Mouse (Mus musculus): ENCODE data around the gene Arhgap31. TPM values are rescaled to one million over a fixed set of nuclear protein-coding genes. Genes with fewer than 3 reads are reported as not detected.

The Arhgap31 gene
- polyA plus RNA-seq (2015; fragmentation: Illumina TruSeq; extraction: RNeasy Lipid Tissue Mini Kit (QIAGEN cat#74804); ENCODE audit: low read depth, low replicate concordance), result 10.4 TPM

DNA sequence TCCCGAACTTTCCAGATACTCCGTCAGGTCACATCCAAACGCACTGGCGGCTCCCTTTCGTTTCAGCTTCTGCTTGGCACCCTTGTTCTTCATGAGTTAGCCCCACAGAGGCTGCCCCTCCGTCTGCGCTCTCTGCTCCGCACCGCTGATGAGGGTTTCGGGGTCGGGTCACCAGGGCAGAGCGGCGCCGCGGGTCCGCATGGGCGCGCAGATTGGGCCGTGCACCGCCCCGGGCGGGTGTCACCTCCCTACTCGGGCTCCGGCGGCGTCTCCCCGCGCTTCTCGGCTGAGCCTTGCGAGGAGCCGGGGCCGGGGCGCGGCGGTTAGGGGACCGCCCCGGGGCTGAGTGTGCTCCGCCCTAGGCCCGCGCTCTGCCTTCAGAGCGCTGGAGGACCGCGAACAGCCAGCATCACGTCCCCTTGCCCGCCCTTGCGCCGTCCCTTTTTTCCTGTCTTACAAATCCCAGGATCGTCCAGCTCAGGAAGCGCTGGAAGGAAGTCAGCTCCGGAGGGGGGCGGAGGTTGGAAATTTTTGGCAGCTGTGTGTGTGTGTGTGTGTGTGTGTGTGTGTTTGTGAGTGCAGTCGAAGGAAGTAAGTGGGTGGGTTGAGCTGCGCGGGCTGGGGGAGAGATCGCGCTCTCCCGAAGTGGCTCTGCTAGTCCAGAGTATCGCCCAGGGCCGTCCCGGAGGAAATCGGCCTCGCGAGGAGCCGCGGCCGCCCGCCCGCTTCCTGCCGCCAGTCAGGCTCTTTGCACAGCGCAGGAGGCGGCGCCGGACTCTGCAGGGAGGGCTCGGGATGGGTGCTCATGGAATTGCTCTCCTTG lies at the start of gene Arhgap31:
Arhgap31 (minus strand) TSS at position 694 of the 823 bp plus-strand sequence.

DNA sequence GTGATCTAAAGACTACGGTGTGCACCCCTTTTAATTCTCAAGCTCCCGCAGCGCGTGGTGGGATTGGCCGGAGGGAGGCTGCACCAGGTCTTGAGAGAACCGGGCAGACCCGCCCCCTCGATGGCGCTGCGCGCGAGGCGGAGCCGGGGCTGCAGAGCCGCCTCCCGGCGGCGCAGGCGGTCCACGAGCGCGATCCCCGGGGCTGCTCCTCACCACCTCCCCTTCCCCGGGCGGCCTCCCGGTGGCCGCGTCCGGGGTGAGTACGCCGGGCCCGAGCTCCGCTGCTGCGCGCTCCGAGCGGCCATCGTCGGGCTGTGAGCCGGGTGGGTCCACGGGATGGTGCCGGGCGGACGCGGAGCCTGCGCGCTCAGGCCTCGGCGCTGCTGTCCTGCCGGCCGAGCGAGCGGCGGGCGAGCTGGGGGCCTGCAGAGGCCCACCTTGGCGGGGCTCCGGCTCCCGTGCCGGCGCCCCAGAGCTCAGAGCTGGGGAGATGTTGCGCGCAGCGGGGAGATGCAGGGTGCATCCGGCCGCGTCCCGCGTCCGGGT lies 29.1 kb upstream of the Arhgap31 start, which contains the start of gene B4galt4:
B4galt4 (plus strand) TSS at position 152 of the 546 bp plus-strand sequence.

DNA sequence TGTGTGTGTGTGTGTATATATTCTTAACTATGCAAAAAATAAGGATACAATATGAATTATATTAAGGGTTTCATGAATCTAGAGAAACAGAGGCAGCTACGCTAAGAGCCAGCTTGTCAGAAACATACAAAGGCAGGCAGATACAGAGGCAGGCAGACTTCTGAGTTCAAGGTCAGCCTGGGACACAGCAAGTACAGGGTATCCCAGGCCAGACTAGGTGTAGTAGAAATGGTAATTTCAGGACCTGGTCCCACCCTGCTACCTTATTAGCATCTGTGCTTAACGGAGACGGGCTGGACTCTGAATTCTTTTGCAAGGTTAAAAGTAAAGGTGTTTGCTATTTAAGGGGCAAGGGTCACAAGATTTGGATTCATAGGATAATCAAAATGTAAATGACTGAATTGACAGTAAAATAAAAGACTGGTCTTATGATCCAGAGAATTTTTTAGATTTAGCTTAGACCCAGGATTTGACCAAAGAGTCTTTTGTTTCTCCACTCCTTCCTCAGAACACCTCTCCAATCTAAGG lies 154.8 kb downstream of the Arhgap31 start, which contains the start of gene Tmem39a:
Tmem39a (plus strand) TSS at position 478 of the 528 bp plus-strand sequence.

DNA sequence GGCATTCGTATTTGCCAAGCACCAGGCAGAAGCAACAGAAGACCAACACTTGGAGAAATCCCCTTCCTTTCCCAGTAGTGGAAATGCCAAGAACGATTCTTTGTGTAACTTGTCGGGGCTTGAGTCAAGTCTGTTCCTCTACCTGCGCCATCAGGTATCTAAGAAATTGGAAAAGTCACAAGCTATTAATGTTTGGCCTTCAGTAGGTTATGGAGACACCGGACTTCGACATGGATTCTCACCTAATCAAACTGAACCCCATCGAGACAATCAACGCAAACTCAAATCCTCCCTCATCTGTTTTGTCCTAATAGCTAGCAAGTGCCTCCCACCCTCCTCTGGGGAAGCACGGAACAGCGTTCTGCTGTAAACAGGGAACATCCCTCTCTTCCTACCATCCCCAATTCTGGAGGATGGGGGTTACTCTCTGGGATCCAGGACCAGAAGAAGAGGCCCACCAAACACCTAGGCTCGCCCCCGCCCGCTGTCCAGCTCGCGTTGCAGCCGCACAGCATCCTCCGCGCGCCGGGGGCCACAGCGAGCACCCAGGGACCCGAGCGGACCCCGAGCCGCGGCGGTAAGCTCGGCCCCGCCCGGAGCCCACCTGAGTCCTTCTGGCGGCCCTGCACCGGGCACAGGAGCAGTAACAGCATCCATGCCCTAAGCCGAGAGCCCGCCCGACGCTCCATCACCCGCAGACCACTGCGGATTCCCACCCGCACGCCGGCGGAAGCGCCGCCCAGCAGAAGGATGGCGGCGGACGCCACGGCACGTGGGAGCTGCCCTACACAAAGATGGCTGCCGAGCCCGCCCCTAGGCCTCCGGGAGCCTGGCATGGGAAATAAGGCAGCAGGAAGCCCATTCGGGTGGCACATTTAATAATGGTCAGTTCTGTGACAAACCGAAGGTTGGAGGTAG lies 163.3 kb downstream of the Arhgap31 start, which contains the start of gene Poglut1:
Poglut1 (minus strand) TSS at position 780 of the 918 bp plus-strand sequence.

Other genes starting within 250 kb of the Arhgap31 start
- 27.7 TPM for gene Timmdc1, start 190.6 kb downstream of the Arhgap31 start, polyA plus RNA-seq (2015; fragmentation: Illumina TruSeq; extraction: RNeasy Lipid Tissue Mini Kit (QIAGEN cat#74804); ENCODE audit: low read depth, low replicate concordance)
- gene Poglut1, start 163.0 kb downstream of the Arhgap31 start, polyA plus RNA-seq (2015; fragmentation: Illumina TruSeq; extraction: RNeasy Lipid Tissue Mini Kit (QIAGEN cat#74804); ENCODE audit: low read depth, low replicate concordance), result 57.1 TPM
- gene Tmem39a, start 154.6 kb downstream of the Arhgap31 start, polyA plus RNA-seq (2015; fragmentation: Illumina TruSeq; extraction: RNeasy Lipid Tissue Mini Kit (QIAGEN cat#74804); ENCODE audit: low read depth, low replicate concordance), result 15.3 TPM
- 21.3 TPM for gene B4galt4, start 29.0 kb upstream of the Arhgap31 start, polyA plus RNA-seq (2015; fragmentation: Illumina TruSeq; extraction: RNeasy Lipid Tissue Mini Kit (QIAGEN cat#74804); ENCODE audit: low read depth, low replicate concordance)
- 1.0 TPM for gene Upk1b, start 87.1 kb upstream of the Arhgap31 start, polyA plus RNA-seq (2015; fragmentation: Illumina TruSeq; extraction: RNeasy Lipid Tissue Mini Kit (QIAGEN cat#74804); ENCODE audit: low read depth, low replicate concordance)
- not detected for gene 4930435E12Rik, start 115.5 kb upstream of the Arhgap31 start, polyA plus RNA-seq (2015; fragmentation: Illumina TruSeq; extraction: RNeasy Lipid Tissue Mini Kit (QIAGEN cat#74804); ENCODE audit: low read depth, low replicate concordance)
- 20.0 TPM for gene Igsf11, start 179.4 kb upstream of the Arhgap31 start, polyA plus RNA-seq (2015; fragmentation: Illumina TruSeq; extraction: RNeasy Lipid Tissue Mini Kit (QIAGEN cat#74804); ENCODE audit: low read depth, low replicate concordance)